Mouse (Mus musculus): ENCODE data around the gene Cdhr2.

- no peak for TF ChIP-seq CTCF (IDR thresholded peaks at IDR 0.05)
- no peak for TF ChIP-seq POLR2A (IDR thresholded peaks at IDR 0.05; ENCODE audit: insufficient read depth, low read depth, low read length)
- no peak for TF ChIP-seq EP300 (IDR thresholded peaks at IDR 0.05; ENCODE audit: insufficient read depth, low read depth, low read length)
These were observed 3.6 kb downstream of the Cdhr2 start for GRCm38 (mm10) chr13:54704890-54705289.

All from heart, adult 2 months (tissue).